Mouse (Mus musculus): Measurements from ENCODE around the gene Adgra3. TPM values are rescaled to one million over a fixed set of nuclear protein-coding genes. Genes with fewer than 3 reads are reported as not detected.

Adgra3 gene
- 6.1 and 13.5 TPM in 2 replicates for polyA plus RNA-seq (2015; fragmentation: Nextera tagmentation; extraction: Ambion mirVana)

DNA sequence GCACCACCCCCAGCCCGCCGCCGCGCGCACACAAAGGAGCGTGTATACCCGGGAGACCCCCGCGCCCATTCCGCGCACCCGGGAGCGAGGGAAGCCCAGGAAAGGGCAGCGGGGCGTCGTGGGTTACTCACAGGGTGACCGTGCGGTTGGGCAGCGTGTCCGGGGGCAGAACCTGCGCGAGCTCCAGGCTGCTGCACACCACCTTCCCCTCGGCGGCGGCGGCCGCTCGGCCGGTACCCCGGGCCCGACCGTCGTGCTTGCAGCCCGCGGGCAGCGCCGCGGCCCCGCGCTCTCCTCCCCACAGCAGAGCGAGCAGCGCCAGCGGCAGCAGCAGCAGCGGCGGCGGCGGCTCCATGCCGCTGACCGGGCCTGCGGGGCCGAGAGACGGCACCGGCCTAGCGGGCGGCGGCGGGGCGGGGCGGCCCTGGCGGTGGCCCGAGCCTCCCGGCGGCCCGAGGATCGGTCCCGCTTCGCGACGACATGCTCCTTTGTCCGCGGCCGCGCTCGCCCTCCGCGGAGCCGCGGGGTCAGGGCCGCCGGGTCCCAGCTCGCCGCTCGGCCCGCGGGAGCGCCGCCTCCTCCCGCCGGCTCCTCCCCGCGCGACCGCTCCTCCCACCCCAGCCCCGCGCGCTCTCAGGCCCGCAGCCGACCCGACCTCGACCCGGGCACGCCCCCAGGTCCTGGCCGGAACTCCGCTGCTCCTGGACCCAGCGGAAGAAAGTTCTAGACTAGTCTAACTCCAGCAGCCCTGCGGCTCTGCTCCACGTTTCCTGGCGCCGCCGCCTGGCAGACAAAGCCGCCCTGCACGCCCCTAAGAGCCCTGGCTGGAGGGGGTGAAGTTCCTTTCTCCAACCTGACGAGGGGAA lies at the start of gene Adgra3:
TSS of gene Adgra3 (minus strand) at position 586 of the 866 bp plus-strand sequence.
- H3K27ac ChIP-seq (ENCODE audit: low read depth, low read length) = peak within 1 kb of the TSS; percentile 73
- no peaks in the 10 kb centered on the region for H3K27me3 ChIP-seq (replicated peaks; ENCODE audit: control insufficient read depth, insufficient read depth, low read length)
- H3K4me1 ChIP-seq (ENCODE audit: control insufficient read depth, insufficient read depth, low read depth, low read length) = peaks cover 19% of the 10 kb centered on the region
- H3K4me3 ChIP-seq (ENCODE audit: low read length) = peak within 1 kb of the TSS; percentile 67
- peak within 1 kb of the TSS; percentile 84 for H3K4me2 ChIP-seq (ENCODE audit: low read length)
- H3K9ac ChIP-seq (ENCODE audit: low read depth, low read length) = peak within 1 kb of the TSS; percentile 91
- under 1% methylated on average over 83 of the region's 113 CpGs for WGBS
- no peaks in the 10 kb centered on the region for H3K9me3 ChIP-seq (ENCODE audit: control insufficient read depth, low read length)
- ATAC-seq = peak; percentile 91
- H3K36me3 ChIP-seq (ENCODE audit: control insufficient read depth, insufficient read depth, low read length) = no peaks in the 10 kb centered on the region

DNA sequence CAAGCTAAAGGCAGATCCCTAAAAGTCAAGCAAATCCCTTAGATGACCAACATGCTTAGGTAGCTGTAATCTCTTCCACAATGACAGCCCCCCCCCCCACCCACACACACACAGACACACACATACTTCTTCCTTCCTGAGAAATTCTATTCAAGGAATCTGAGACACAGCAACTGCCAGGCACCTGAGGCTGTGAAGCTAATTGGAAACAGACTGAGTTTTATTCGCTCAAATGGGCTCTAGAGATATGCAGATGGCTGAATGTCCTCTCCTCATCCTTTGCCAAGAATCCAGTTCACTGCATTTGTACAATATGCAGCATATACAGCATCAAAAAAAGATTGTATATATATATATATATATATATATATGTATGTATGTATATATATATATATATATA lies 24.6 kb upstream of the Adgra3 start:
- Histone ChIP-seq H3K36me3 (ENCODE audit: control insufficient read depth, insufficient read depth, low read length) (no peaks in the 10 kb centered on the region), H3K27me3 (replicated peaks; ENCODE audit: control insufficient read depth, insufficient read depth, low read length) (no peaks in the 10 kb centered on the region), H3K9me3 (ENCODE audit: control insufficient read depth, low read length) (no peaks in the 10 kb centered on the region), H3K4me3 (ENCODE audit: low read length) (no peak overlapping the region), H3K4me1 (ENCODE audit: control insufficient read depth, insufficient read depth, low read depth, low read length) (no peaks in the 10 kb centered on the region), H3K4me2 (ENCODE audit: low read length) (no peak overlapping the region), H3K9ac (ENCODE audit: low read depth, low read length) (no peak overlapping the region), H3K27ac (ENCODE audit: low read depth, low read length) (no peak overlapping the region)
- peak; percentile 56; the same call in 1 of the 2 replicates for ATAC-seq
- 60% methylated on average over 1 of the region's 1 CpGs for WGBS

DNA sequence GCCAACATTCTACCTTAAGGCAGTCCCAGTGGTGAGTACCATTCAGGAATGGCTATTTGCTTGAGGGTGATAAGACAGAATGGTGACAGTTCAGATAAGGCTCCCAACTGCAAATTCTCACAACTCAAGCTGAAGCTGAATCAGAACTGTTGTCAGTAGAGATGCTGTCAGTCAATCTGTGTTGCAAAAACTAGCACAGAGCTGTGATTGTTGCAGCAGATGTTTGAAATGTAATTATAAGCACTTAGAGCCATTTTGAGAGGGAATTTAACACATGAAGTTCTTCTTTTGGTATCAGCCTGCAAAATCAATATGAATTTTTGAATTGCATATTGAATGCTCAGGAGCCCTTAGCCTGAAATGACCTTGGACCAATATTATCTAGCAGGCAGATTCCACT lies 15.4 kb upstream of the Adgra3 start:
- Histone ChIP-seq H3K9ac (ENCODE audit: low read depth, low read length) (no peak overlapping the region), H3K27me3 (replicated peaks; ENCODE audit: control insufficient read depth, insufficient read depth, low read length) (no peaks in the 10 kb centered on the region), H3K4me2 (ENCODE audit: low read length) (no peak overlapping the region), H3K4me3 (ENCODE audit: low read length) (no peak overlapping the region), H3K27ac (ENCODE audit: low read depth, low read length) (no peak overlapping the region), H3K36me3 (ENCODE audit: control insufficient read depth, insufficient read depth, low read length) (no peaks in the 10 kb centered on the region), H3K4me1 (ENCODE audit: control insufficient read depth, insufficient read depth, low read depth, low read length) (no peaks in the 10 kb centered on the region), H3K9me3 (ENCODE audit: control insufficient read depth, low read length) (no peaks in the 10 kb centered on the region)
- no peak for ATAC-seq

DNA sequence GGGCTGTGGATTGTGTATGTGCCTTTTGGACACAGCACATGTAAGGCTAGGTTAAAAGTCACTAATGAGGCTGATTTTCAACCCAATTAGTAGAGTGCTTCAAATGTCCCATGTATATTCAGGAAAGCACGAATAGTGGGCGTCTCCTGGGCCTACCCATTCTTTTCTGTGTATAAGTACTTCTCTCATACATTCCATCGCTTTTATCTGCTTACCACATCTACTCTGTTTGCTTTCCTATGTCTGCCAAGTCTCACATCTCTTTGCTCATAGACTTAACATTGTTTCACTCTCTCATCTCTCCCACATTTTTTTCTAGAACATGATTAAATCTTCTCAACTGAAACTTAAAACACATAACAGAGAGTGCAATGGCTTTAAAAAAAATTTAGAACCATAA lies 5.4 kb upstream of the Adgra3 start:
- H3K4me1 ChIP-seq (ENCODE audit: control insufficient read depth, insufficient read depth, low read depth, low read length) = peaks cover 4% of the 10 kb centered on the region
- no peaks in the 10 kb centered on the region for H3K36me3 ChIP-seq (ENCODE audit: control insufficient read depth, insufficient read depth, low read length)
- no peak for ATAC-seq
- H3K9ac ChIP-seq (ENCODE audit: low read depth, low read length) = no peak overlapping the region
- 81% methylated on average over 3 of the region's 3 CpGs for WGBS
- no peak overlapping the region for H3K4me3 ChIP-seq (ENCODE audit: low read length)
- H3K27ac ChIP-seq (ENCODE audit: low read depth, low read length) = no peak overlapping the region
- no peak overlapping the region for H3K4me2 ChIP-seq (ENCODE audit: low read length)
- no peaks in the 10 kb centered on the region for H3K27me3 ChIP-seq (replicated peaks; ENCODE audit: control insufficient read depth, insufficient read depth, low read length)
- H3K9me3 ChIP-seq (ENCODE audit: control insufficient read depth, low read length) = no peaks in the 10 kb centered on the region

DNA sequence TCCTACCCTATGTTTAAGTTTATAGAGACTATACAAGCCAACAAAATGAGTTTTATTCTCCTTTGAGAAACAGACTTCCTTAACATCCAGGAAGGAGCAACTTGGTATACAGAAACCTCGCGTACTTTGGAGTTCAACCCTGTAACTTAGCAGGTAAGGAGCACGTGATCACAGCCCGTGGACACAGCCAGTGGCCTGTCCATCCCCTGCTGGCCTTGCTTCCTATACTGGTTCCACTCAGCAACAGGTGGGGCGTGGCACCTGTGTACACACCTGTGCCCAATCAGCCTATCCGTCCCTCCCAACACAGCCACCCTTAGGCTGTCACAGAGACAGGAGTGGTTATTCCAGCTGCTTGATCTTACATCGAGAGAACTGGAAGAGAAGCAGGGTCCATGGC lies 780 bp upstream of the Adgra3 start:
- Histone ChIP-seq H3K4me3 (ENCODE audit: low read length) (no peak overlapping the region; the same call in 1 of the 2 replicates), H3K27me3 (replicated peaks; ENCODE audit: control insufficient read depth, insufficient read depth, low read length) (no peaks in the 10 kb centered on the region), H3K4me1 (ENCODE audit: control insufficient read depth, insufficient read depth, low read depth, low read length) (peaks cover 19% of the 10 kb centered on the region), H3K36me3 (ENCODE audit: control insufficient read depth, insufficient read depth, low read length) (no peaks in the 10 kb centered on the region), H3K4me2 (ENCODE audit: low read length) (peak overlapping the region; percentile 84), H3K27ac (ENCODE audit: low read depth, low read length) (no peak overlapping the region), H3K9ac (ENCODE audit: low read depth, low read length) (no peak overlapping the region), H3K9me3 (ENCODE audit: control insufficient read depth, low read length) (no peaks in the 10 kb centered on the region)
- 89% methylated on average over 7 of the region's 7 CpGs for WGBS
- no peak for ATAC-seq

DNA sequence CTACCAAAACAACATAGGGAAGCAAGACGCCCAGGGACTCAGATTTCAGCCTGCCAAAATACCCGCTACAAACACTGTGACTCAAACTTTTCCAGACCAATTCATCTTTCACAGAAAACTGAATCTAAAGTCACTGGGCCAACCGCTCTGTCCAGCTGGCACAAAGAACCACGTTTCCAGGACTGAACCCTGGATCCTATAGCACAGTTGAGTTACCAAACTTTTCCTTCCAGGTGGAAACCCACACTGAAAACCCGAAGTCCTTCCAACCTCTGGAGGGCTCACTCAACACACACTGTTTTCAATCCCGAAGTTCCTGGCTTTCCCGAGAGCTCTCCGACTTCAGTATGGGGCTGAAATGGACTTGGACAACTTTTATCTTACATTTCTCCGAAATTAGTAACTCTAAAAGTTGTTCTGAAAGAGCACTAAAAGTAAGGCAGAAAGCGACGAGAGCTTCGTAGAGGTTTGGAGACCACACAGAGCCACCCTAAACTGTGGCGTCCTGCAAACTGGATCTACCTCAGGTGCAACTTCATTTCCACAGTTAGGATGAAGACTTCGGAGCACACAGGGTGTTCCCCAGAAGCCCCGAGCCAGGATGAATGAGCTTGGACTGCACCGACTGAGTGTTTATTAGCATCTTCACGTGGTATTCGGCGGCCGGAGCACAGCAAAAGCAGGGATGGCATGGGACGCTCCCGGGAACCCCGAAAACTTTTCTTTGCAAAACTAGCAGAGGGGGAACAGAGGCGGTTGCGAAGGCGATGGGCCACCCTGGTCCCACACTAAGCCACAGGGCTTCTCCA lies 990 bp downstream of the Adgra3 start:
- peaks cover 19% of the 10 kb centered on the region for H3K4me1 ChIP-seq (ENCODE audit: control insufficient read depth, insufficient read depth, low read depth, low read length)
- H3K4me2 ChIP-seq (ENCODE audit: low read length) = peak overlapping the region; percentile 84
- peak overlapping the region; percentile 73 for H3K27ac ChIP-seq (ENCODE audit: low read depth, low read length)
- WGBS = 2% methylated on average over 26 of the region's 26 CpGs
- peak overlapping the region; percentile 91 for H3K9ac ChIP-seq (ENCODE audit: low read depth, low read length)
- peak; percentile 54 for ATAC-seq
- peak overlapping the region; percentile 67 for H3K4me3 ChIP-seq (ENCODE audit: low read length)
- no peaks in the 10 kb centered on the region for H3K27me3 ChIP-seq (replicated peaks; ENCODE audit: control insufficient read depth, insufficient read depth, low read length)
- no peaks in the 10 kb centered on the region for H3K36me3 ChIP-seq (ENCODE audit: control insufficient read depth, insufficient read depth, low read length)
- H3K9me3 ChIP-seq (ENCODE audit: control insufficient read depth, low read length) = no peaks in the 10 kb centered on the region

DNA sequence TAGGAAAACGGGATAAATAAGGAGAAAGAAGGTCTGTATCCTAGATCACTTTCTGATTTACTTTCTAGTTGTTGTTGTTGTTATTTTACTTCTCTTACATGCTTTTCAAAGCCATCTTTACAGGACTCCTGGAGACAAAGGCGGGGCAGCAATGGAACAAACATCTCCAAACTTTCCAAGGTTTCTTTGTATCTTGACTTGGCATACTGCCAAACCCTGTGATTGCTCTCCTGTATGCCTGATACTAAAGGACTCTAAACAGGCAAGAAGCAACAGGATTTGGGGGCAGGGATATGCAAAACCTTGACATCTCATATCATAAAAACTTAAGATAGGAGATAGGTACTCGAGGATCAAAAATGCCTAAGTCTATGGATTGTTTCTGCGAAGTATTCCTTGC lies 6.3 kb downstream of the Adgra3 start:
- Histone ChIP-seq H3K4me1 (ENCODE audit: control insufficient read depth, insufficient read depth, low read depth, low read length) (peaks cover 18% of the 10 kb centered on the region), H3K4me2 (ENCODE audit: low read length) (no peak overlapping the region), H3K27me3 (replicated peaks; ENCODE audit: control insufficient read depth, insufficient read depth, low read length) (no peaks in the 10 kb centered on the region), H3K27ac (ENCODE audit: low read depth, low read length) (no peak overlapping the region), H3K9ac (ENCODE audit: low read depth, low read length) (no peak overlapping the region), H3K4me3 (ENCODE audit: low read length) (no peak overlapping the region), H3K9me3 (ENCODE audit: control insufficient read depth, low read length) (no peaks in the 10 kb centered on the region), H3K36me3 (ENCODE audit: control insufficient read depth, insufficient read depth, low read length) (no peaks in the 10 kb centered on the region)
- ATAC-seq = no peak
- WGBS = 67% methylated on average over 4 of the region's 4 CpGs

DNA sequence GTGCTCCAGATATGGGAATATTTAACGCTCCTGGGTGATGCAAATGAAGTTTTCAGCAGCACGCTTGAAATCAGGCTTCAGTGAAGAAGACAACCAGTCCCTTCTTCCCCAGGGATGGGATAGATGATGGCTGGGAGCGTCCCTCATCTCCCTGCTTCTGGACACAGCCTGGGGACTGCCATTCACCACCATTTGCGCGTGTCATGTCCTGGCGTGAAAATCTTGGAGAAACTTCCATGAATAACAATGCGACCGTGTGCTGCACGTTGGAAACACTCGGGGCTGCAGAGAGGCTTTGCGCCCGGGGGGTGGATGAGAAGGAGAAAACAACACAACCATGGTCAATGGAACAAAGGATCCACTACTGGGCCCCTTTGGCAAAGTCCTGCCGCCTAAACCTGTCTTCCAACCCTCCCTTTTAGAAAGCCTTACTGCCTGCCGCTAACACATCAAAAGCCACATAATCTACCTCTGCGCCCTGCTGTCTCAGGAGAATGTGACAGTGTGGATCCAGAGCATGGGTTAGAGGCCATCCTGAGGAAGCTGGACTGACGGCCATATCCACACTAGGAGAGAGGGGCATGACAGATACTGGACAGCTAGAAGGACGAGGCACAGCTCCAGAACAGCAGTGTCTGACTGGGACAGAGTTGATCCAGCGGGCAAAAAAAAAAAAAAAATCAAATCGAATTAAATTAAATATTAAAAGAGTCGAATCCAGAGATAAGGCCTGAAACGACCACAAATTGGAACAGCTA lies 8.0 kb downstream of the Adgra3 start:
- 44% methylated on average over 21 of the region's 21 CpGs for WGBS
- Histone ChIP-seq H3K9me3 (ENCODE audit: control insufficient read depth, low read length) (no peaks in the 10 kb centered on the region), H3K4me2 (ENCODE audit: low read length) (no peak overlapping the region), H3K36me3 (ENCODE audit: control insufficient read depth, insufficient read depth, low read length) (no peaks in the 10 kb centered on the region), H3K9ac (ENCODE audit: low read depth, low read length) (no peak overlapping the region), H3K4me3 (ENCODE audit: low read length) (no peak overlapping the region), H3K27ac (ENCODE audit: low read depth, low read length) (no peak overlapping the region), H3K4me1 (ENCODE audit: control insufficient read depth, insufficient read depth, low read depth, low read length) (peaks cover 11% of the 10 kb centered on the region), H3K27me3 (replicated peaks; ENCODE audit: control insufficient read depth, insufficient read depth, low read length) (no peaks in the 10 kb centered on the region)
- peak; percentile 40; the same call in 1 of the 2 replicates for ATAC-seq
